Mouse (Mus musculus) monocyte, adult 59 days (primary cell): ENCODE measurements around the gene Caln1. TPM values are rescaled to one million over a fixed set of nuclear protein-coding genes. Genes with fewer than 3 reads are reported as not detected.

Experiments
- total RNA-seq, 2 experiments: library from RNA; stranded (reverse); gene quantifications; one replicate each; pipeline ENCODE4 v1.2.4; 2023

The Caln1 gene
- not detected for total RNA-seq

GRCm38 (mm10) chr5:130369237-130369636 is at the start of gene Caln1:
Gene Caln1 (plus strand): TSS chr5:130369455.

GRCm38 (mm10) chr5:130384222-130384912 is 15.1 kb downstream of the Caln1 start, which contains the start of gene A330070K13Rik:
Gene A330070K13Rik (minus strand): TSS chr5:130384631.

Other genes with a start within 250 kb of the Caln1 start
- 1 to 10 TPM; 2.6 to 3.6 TPM for gene Kctd7, start 224.6 kb upstream of the Caln1 start, total RNA-seq
- gene Rabgef1, start 197.7 kb upstream of the Caln1 start, total RNA-seq: 10 to 100 TPM; 71.8 to 82.7 TPM
- gene Tmem248, start 152.4 kb upstream of the Caln1 start, total RNA-seq: 10 to 100 TPM; 67.9 to 69.7 TPM
- 10 to 100 TPM; 78.5 to 85.1 TPM for gene Sbds, start 113.9 kb upstream of the Caln1 start, total RNA-seq
- 10 to 100 TPM; 20.0 to 20.8 TPM for gene Tyw1, start 113.8 kb upstream of the Caln1 start, total RNA-seq
- not detected for gene A330070K13Rik, start 15.2 kb downstream of the Caln1 start, total RNA-seq